Mouse (Mus musculus): ENCODE data around the gene Ptcd3. TPM values are rescaled to one million over a fixed set of nuclear protein-coding genes. Genes with fewer than 3 reads are reported as not detected.

Ptcd3 gene
- polyA plus RNA-seq, 1 experiment from 2014 or later: 147 TPM

DNA sequence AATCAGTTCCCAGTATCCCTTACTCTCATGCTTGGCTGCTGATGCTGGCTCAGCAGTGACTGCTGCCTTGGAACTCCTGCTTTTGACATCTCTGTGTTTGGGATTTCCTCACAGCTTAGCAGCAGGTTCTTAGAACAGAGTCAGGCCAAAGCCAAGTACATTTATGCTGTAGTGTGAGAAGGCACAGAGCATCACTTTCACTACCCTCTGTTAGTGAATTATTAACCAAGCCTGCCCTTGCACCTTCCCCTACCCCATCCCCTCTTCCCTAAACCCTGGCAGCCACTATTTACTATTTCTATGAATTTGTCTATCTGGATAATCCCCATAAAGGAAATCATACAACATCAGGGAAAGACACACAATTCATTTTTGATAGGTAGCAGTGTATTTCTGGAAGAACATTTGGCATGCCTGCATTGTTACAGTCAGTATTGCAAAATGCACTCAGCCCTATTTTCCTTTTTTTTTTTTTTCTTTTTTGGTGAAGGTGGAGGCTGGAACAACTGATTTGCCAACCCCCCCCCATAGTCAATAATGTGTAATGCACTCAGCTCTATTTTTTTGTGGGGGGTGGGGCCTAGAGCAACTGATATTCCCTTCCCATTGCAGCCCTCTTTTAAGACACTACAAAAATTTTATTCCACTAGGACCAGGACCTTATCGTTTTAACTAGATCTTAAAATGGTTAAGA, 67.8 kb downstream of the Ptcd3 start:
- Histone ChIP-seq H3K36me3 (peaks cover 49% of the 10 kb centered on the region), H3K27me3 (ENCODE audit: low read depth, poor library complexity, severe bottlenecking) (no peaks in the 10 kb centered on the region), H3K9me3 (replicated peaks) (no peaks in the 10 kb centered on the region), H3K27ac (replicated peaks) (no peak overlapping the region), H3K4me3 (no peak overlapping the region), H3K4me1 (no peaks in the 10 kb centered on the region)
- DNase-seq (ENCODE audit: low spot score): no peak
- 91% methylated on average over 1 of the region's 1 CpGs for WGBS

DNA sequence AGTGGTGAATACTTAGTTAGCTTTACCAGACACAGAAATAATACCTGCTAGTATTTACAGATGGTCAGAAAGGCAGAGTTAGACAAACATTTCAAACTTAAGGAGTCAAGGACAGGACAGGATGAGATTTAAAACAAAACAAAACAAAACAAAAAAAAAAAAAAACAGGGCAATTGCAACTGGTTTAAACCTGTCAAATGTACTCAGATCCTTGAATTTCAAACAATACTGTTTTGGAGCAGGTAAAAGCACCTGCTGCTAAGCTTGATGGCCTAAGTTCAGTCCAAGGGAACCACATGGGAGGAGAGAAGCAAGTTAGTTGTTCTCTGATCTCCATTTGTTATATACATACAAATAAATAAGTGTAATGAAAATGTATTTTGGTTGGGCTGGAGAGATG, 68.7 kb downstream of the Ptcd3 start:
- Histone ChIP-seq H3K27me3 (ENCODE audit: low read depth, poor library complexity, severe bottlenecking) (no peaks in the 10 kb centered on the region), H3K27ac (replicated peaks) (no peak overlapping the region), H3K4me3 (no peak overlapping the region), H3K9me3 (replicated peaks) (no peaks in the 10 kb centered on the region), H3K4me1 (no peaks in the 10 kb centered on the region), H3K36me3 (peaks cover 49% of the 10 kb centered on the region)
- no peak for DNase-seq (ENCODE audit: low spot score)

DNA sequence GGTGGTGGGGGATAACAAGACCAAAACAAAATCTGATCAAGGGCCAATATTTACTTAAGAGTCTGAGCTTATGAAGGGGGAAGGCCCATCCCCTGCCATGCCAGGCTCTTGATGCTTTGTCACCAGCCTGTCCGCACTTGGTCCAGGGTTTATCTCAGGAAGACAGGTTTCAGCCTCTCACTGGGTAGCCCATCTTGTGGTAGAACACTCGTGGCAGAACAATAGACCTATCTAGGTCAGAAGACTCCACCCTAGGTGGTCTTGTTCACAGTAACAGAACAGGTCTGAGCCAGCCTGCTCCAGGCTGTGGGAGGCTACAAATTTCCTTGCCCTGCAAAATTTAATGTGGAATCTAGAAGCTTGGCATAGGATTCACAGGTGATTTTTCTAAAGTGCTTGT, 71.7 kb downstream of the Ptcd3 start:
- Histone ChIP-seq H3K27ac (replicated peaks) (no peak overlapping the region), H3K4me1 (peaks cover 12% of the 10 kb centered on the region), H3K36me3 (peaks cover 52% of the 10 kb centered on the region), H3K4me3 (no peak overlapping the region), H3K27me3 (ENCODE audit: low read depth, poor library complexity, severe bottlenecking) (no peaks in the 10 kb centered on the region), H3K9me3 (replicated peaks) (no peaks in the 10 kb centered on the region)
- DNase-seq (ENCODE audit: low spot score): no peak
- WGBS: 85% methylated on average over 2 of the region's 2 CpGs

DNA sequence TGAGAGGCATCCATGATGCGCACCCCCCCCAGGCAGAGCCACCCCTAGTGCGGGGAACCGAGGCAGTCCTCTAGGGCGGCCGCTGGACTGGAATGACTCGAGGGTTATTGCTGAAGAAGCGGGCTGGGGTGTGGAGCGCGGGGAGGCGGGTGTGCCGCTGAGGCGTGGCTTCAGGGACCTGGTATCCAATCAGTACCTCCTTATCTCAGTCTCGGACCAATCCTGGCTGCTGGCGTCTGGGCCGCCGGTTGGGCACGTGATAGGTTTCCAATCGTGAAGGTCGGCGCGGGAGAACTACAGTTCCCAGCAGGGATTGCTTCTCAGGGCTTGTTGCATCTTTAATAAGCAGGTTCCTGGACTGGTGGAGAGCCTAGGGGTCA, 77.0 kb downstream of the Ptcd3 start:
- Histone ChIP-seq H3K27me3 (ENCODE audit: low read depth, poor library complexity, severe bottlenecking) (no peaks in the 10 kb centered on the region), H3K4me1 (peaks cover 17% of the 10 kb centered on the region), H3K9me3 (replicated peaks) (no peaks in the 10 kb centered on the region), H3K27ac (replicated peaks) (peak overlapping the region; percentile 95), H3K36me3 (peaks cover 30% of the 10 kb centered on the region), H3K4me3 (peak overlapping the region; percentile 89)
- peak; percentile 95 for DNase-seq (ENCODE audit: low spot score)
- under 1% methylated on average over 21 of the region's 21 CpGs for WGBS

DNA sequence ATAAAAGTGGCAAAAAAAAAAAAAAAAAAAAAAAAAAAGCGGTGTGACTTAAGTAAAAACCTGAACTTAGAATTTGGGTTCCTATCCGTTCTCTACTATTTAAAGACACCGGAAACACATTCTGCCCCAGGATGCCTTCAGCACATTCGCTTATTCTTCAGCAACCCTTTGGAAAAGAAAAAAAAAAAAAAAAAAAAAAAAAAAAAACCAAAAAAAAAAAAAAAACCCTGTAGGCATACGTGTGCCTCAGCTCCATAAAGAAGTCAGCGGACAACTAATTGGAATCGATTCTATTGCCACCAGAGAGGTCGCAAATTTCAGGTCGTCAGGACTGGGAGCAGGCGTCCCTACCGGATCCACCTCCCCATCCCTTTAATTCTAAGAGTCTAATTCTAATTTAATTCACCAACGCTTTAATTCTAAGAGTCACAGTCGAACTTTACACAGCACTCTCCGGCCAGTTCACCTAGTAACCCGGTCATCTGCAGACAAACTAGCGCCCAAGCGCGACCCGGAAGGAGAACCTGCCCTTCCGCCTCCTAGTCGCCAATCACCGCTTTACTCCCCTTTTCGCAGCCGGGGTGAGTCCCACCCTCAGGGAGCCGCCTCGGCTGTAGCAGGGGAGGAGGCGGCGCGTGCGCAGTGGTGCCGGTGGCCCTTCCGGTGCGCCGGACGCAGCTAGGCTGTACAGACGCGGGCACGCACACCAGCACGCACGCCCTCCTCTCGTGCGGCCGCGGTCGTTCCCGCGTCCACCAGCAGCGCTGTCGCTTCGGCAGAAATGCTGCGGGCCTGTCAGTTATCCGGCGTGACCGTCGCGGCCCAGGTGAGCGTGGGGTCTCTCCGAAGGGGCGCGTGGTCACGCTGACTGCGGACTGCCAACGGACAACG, 77.6 kb downstream of the Ptcd3 start, which contains the start of gene Immt:
Immt (plus strand) TSS at position 642 of the 891 bp plus-strand sequence.
- Histone ChIP-seq H3K4me1 (peaks cover 17% of the 10 kb centered on the region), H3K9me3 (replicated peaks) (no peaks in the 10 kb centered on the region), H3K27me3 (ENCODE audit: low read depth, poor library complexity, severe bottlenecking) (no peaks in the 10 kb centered on the region), H3K4me3 (peak within 1 kb of the TSS; percentile 89), H3K27ac (replicated peaks) (peak within 1 kb of the TSS; percentile 95), H3K36me3 (peaks cover 24% of the 10 kb centered on the region)
- WGBS: under 1% methylated on average over 64 of the region's 64 CpGs
- peak; percentile 97 for DNase-seq (ENCODE audit: low spot score)

Other genes with a start within 250 kb of the Ptcd3 start
- gene Reep1, start 201.2 kb downstream of the Ptcd3 start, polyA plus RNA-seq (2016; fragmentation: Nextera tagmentation; extraction: Ambion mirVana): 33.3 and 53.5 TPM in 2 replicates
- 60.9 and 67.4 TPM in 2 replicates for gene Mrpl35, start 81.8 kb downstream of the Ptcd3 start, polyA plus RNA-seq (2016; fragmentation: Nextera tagmentation; extraction: Ambion mirVana)
- 219 and 226 TPM in 2 replicates for gene Immt, start 77.4 kb downstream of the Ptcd3 start, polyA plus RNA-seq (2016; fragmentation: Nextera tagmentation; extraction: Ambion mirVana)
- 40.2 and 43.0 TPM in 2 replicates for gene Polr1a, start 303 bp upstream of the Ptcd3 start, polyA plus RNA-seq (2016; fragmentation: Nextera tagmentation; extraction: Ambion mirVana)
- 39.1 and 40.0 TPM in 2 replicates for gene St3gal5, start 188.8 kb upstream of the Ptcd3 start, polyA plus RNA-seq (2016; fragmentation: Nextera tagmentation; extraction: Ambion mirVana)

Data from midbrain, embryonic 10.5 days (tissue).